In genomic region chr8:122338852-122339251, GRCm38 (mm10) we compare ENCODE assay signal across 26 mouse cellular contexts. TPM values are rescaled to one million over a fixed set of nuclear protein-coding genes. Genes with fewer than 3 reads are reported as not detected.
A peak's percentile ranks its signal among the peaks of the same experiment; 100 is the strongest.
DNase-seq lines count a peak whose midpoint lies in the region; ATAC-seq and TF ChIP-seq lines count a peak whose summit lies in the region.
"Had no signal": no experiment of that assay in that cellular context is flagged by ENCODE, and none has a peak within 500 bp of the region (broad histone marks: within the 10 kb centered on the region; RNA-seq: fewer than 3 reads in every experiment).

No protein-coding gene starts in this region.

- no peak for ATAC-seq in cerebellum, adult (ENCODE audit: insufficient number of reproducible peaks, low FRiP score, low TSS enrichment)
- no peak for ATAC-seq in intestine, postnatal 0 days
- ATAC-seq in intestine, embryonic 15.5 days: no peak
- ATAC-seq in liver, embryonic 11.5 days (replicated peaks; ENCODE audit: low FRiP score): no peak
- ATAC-seq: CD4-positive, CD25-positive, alpha-beta regulatory T cell, adult 4 months; forebrain, embryonic 14.5 days; intestine, embryonic 16.5 days; midbrain, embryonic 13.5 days had no signal

- H3K4me2 ChIP-seq in intestine, postnatal 0 days (replicated peaks; ENCODE audit: low read depth): no peak overlapping the region
- H3K4me2 ChIP-seq in intestine, embryonic 15.5 days (replicated peaks): no peak overlapping the region
- H3K4me2 ChIP-seq in CH12.LX (ENCODE audit: insufficient read depth, low read depth, poor library complexity, severe bottlenecking): no peak overlapping the region
- no peak overlapping the region for H3K4me2 ChIP-seq in liver, embryonic 11.5 days
- H3K4me2 ChIP-seq: hindbrain, embryonic 12.5 days; limb, embryonic 15.5 days; lung, embryonic 15.5 days; midbrain, embryonic 13.5 days had no signal

- no peaks in the 10 kb centered on the region for H3K9me3 ChIP-seq in intestine, postnatal 0 days (ENCODE audit: control insufficient read depth)
- no peaks in the 10 kb centered on the region for H3K9me3 ChIP-seq in intestine, embryonic 15.5 days
- H3K9me3 ChIP-seq in CH12.LX (replicated peaks; ENCODE audit: low read length): peaks cover 27% of the 10 kb centered on the region
- peaks cover 8% of the 10 kb centered on the region; the same call in 1 of the 2 replicates for H3K9me3 ChIP-seq in liver, embryonic 11.5 days (ENCODE audit: control insufficient read depth, low read length)
- H3K9me3 ChIP-seq: embryonic facial prominence, embryonic 10.5 days; hindbrain, embryonic 12.5 days; limb, embryonic 15.5 days; lung, embryonic 15.5 days; midbrain, embryonic 13.5 days had no signal

- WGBS in cerebellum, adult 2 months: 68% methylated on average over 6 of the region's 6 CpGs
- WGBS in intestine, postnatal 0 days: 77% methylated on average over 6 of the region's 6 CpGs
- WGBS in intestine, embryonic 15.5 days: 52% methylated on average over 6 of the region's 6 CpGs
- 71% methylated on average over 6 of the region's 6 CpGs for WGBS in liver, embryonic 11.5 days

- no peak overlapping the region for H3K9ac ChIP-seq in intestine, postnatal 0 days (ENCODE audit: low read depth, low read length)
- no peak overlapping the region for H3K9ac ChIP-seq in intestine, embryonic 15.5 days
- no peak overlapping the region for H3K9ac ChIP-seq in CH12.LX (ENCODE audit: insufficient read depth, low read depth)
- H3K9ac ChIP-seq in liver, embryonic 11.5 days (ENCODE audit: low read depth, low read length): no peak overlapping the region
- H3K9ac ChIP-seq: hindbrain, embryonic 12.5 days; limb, embryonic 15.5 days; lung, embryonic 15.5 days; midbrain, embryonic 13.5 days had no signal

- peaks cover 51% of the 10 kb centered on the region for H3K36me3 ChIP-seq in intestine, postnatal 0 days (ENCODE audit: control insufficient read depth, insufficient read depth)
- peaks cover 36% of the 10 kb centered on the region for H3K36me3 ChIP-seq in intestine, embryonic 15.5 days
- peaks cover 46 to 58% of the 10 kb centered on the region in 2 experiments for H3K36me3 ChIP-seq in CH12.LX (replicated peaks in 1 of 2; ENCODE audit: control insufficient read depth in 1 of 2, insufficient read depth in 1 of 2, low read length in 1 of 2)
- H3K36me3 ChIP-seq in liver, embryonic 11.5 days (ENCODE audit: control insufficient read depth, insufficient read depth, low read length): peaks cover 52% of the 10 kb centered on the region
- H3K36me3 ChIP-seq: hindbrain, embryonic 12.5 days; midbrain, embryonic 13.5 days had no signal

- H3K4me3 ChIP-seq in cerebellum, adult 2 months (replicated peaks; ENCODE audit: insufficient read depth, low read depth, low read length): no peak overlapping the region
- no peak overlapping the region for H3K4me3 ChIP-seq in intestine, postnatal 0 days (ENCODE audit: low read depth, low read length)
- no peak overlapping the region for H3K4me3 ChIP-seq in intestine, embryonic 15.5 days (replicated peaks)
- H3K4me3 ChIP-seq in CH12.LX (replicated peaks in 1 of 3; ENCODE audit: low read depth in 2 of 3, low read length in 2 of 3, poor library complexity in 1 of 3): no peak overlapping the region
- no peak overlapping the region for H3K4me3 ChIP-seq in liver, embryonic 11.5 days (ENCODE audit: low read depth, low read length)
- H3K4me3 ChIP-seq: embryonic facial prominence, embryonic 10.5 days; erythroblast, embryonic 14.5 days; hindbrain, embryonic 12.5 days; limb, embryonic 15.5 days; lung, embryonic 15.5 days; midbrain, embryonic 13.5 days had no signal

- no peaks in the 10 kb centered on the region; the same call in 1 of the 2 replicates for H3K27me3 ChIP-seq in cerebellum, adult 2 months (ENCODE audit: control insufficient read depth, insufficient read depth, low read length)
- no peaks in the 10 kb centered on the region for H3K27me3 ChIP-seq in intestine, postnatal 0 days (replicated peaks; ENCODE audit: control insufficient read depth, insufficient read depth, low read length)
- H3K27me3 ChIP-seq in intestine, embryonic 15.5 days (replicated peaks): peaks cover 29% of the 10 kb centered on the region
- peaks cover 2% of the 10 kb centered on the region for H3K27me3 ChIP-seq in CH12.LX (replicated peaks)
- H3K27me3 ChIP-seq in liver, embryonic 11.5 days (replicated peaks; ENCODE audit: control insufficient read depth, insufficient read depth, low read length): peaks cover 14% of the 10 kb centered on the region

- in situ Hi-C loops in CH12.LX (cut with MboI; ENCODE audit: low pct_ligation_motif_present, low pct_unique_long_range_greater_than_20kb, low sequenced_read_pairs): no loop called here

- no peaks in the 10 kb centered on the region for H3K79me2 ChIP-seq in CH12.LX (replicated peaks; ENCODE audit: control insufficient read depth, extremely low read depth, insufficient read depth, poor library complexity, severe bottlenecking)

- TF ChIP-seq CTCF in cerebellum, adult 2 months (IDR thresholded peaks at IDR 0.05; ENCODE audit: borderline replicate concordance, insufficient read depth, low read depth, low read length): peak; percentile 9; the same call in 1 of the 2 replicates
- TF ChIP-seq CTCF in intestine, postnatal 0 days (IDR thresholded peaks at IDR 0.05; ENCODE audit: low read depth): peak; percentile 38; the same call in 1 of the 2 replicates
- TF ChIP-seq CTCF in CH12.LX (conservative IDR thresholded peaks at IDR 0.05 in 1 of 2, IDR thresholded peaks at IDR 0.05 in 1 of 2; ENCODE audit: low read depth in 2 of 2, low read length in 2 of 2): peak in 1 of 2 experiments; percentile 46; a peak in 2 of 4 replicates

- DNase-seq in cerebellum, adult 2 months: no peak
- DNase-seq in CH12.LX (ENCODE audit: extremely low read depth): no peak
- DNase-seq in liver, embryonic 11.5 days (ENCODE audit: low spot score): peak; percentile 42
- DNase-seq in right cerebral cortex, postnatal 14 days: no peak
- DNase-seq in thymus, postnatal 25 days: no peak
- DNase-seq: adrenal gland, postnatal 14 days; cerebellum, adult 9-11 months; heart, adult 11 months; heart, postnatal 10 days; kidney, postnatal 14 days; retina, postnatal 1 day had no signal

- dilution Hi-C loops in CH12.LX (cut with MboI; ENCODE audit: extremely low pct_ligation_motif_present, extremely low pct_unique_long_range_greater_than_20kb, low sequenced_read_pairs): no loop called here

- H3K27ac ChIP-seq in cerebellum, adult 2 months (ENCODE audit: insufficient read depth, low read length): no peak overlapping the region
- H3K27ac ChIP-seq in intestine, postnatal 0 days (ENCODE audit: low read depth, low read length): no peak overlapping the region
- H3K27ac ChIP-seq in intestine, embryonic 15.5 days: no peak overlapping the region
- H3K27ac ChIP-seq in CH12.LX (ENCODE audit: insufficient read depth, low read depth): no peak overlapping the region
- no peak overlapping the region; the same call in 1 of the 2 replicates for H3K27ac ChIP-seq in liver, embryonic 11.5 days (ENCODE audit: low read depth, low read length)
- H3K27ac ChIP-seq: embryonic facial prominence, embryonic 10.5 days; hindbrain, embryonic 12.5 days; limb, embryonic 15.5 days; lung, embryonic 15.5 days; midbrain, embryonic 13.5 days had no signal

- TF ChIP-seq EP300 in CH12.LX (IDR thresholded peaks at IDR 0.05; ENCODE audit: low read length): no peak

- TF ChIP-seq POLR2A in cerebellum, adult 2 months (IDR thresholded peaks at IDR 0.05; ENCODE audit: borderline replicate concordance, insufficient read depth, low read length): no peak
- TF ChIP-seq POLR2A in CH12.LX (IDR thresholded peaks at IDR 0.05; ENCODE audit: low read depth, low read length): no peak

- no peaks in the 10 kb centered on the region for H3K4me1 ChIP-seq in cerebellum, adult 2 months (ENCODE audit: control insufficient read depth, insufficient read depth, low read length)
- H3K4me1 ChIP-seq in intestine, postnatal 0 days (replicated peaks; ENCODE audit: control insufficient read depth, insufficient read depth, low read length): no peaks in the 10 kb centered on the region
- peaks cover 21% of the 10 kb centered on the region for H3K4me1 ChIP-seq in intestine, embryonic 15.5 days (replicated peaks)
- peaks cover 0 to 10% of the 10 kb centered on the region in 2 experiments; a peak in 2 of 4 replicates for H3K4me1 ChIP-seq in CH12.LX (ENCODE audit: control insufficient read depth in 1 of 2, insufficient read depth in 2 of 2)
- peaks cover 39% of the 10 kb centered on the region for H3K4me1 ChIP-seq in liver, embryonic 11.5 days (replicated peaks; ENCODE audit: control insufficient read depth, insufficient read depth, low read length)

- peak; percentile 22 for TF ChIP-seq RAD21 in CH12.LX (IDR thresholded peaks at IDR 0.05; ENCODE audit: low read depth, low read length)

TF ChIP-seq in CH12.LX, 34 proteins besides CTCF, POLR2A, EP300 and RAD21:
- TF ChIP-seq SMC3 (IDR thresholded peaks at IDR 0.05; ENCODE audit: low read depth, low read length) (peak; percentile 17; the same call in 1 of the 2 replicates), PAX5 (IDR thresholded peaks at IDR 0.05; ENCODE audit: low read length) (no peak)
TF ChIP-seq in CH12.LX: peak in this region for 1.

RNA-seq across cellular contexts. Expression of gene Trhr2, which starts 21.7 kb away (rescaled TPM):
- 0.63 and 1.8 TPM in 2 replicates for polyA plus RNA-seq in cerebellum, adult 2 months (2012; rRNA removed)
- polyA plus RNA-seq in intestine, postnatal 0 days (2015; fragmentation: Nextera tagmentation; extraction: Ambion mirVana): not detected in 2 replicates
- not detected in 2 replicates for polyA plus RNA-seq in intestine, embryonic 15.5 days (2015; fragmentation: Nextera tagmentation; extraction: Ambion mirVana)
- total RNA-seq in CH12.LX (2012; rRNA removed) (0.25 and 0.46 TPM in 2 replicates), CH12.LX (2014; rRNA removed) (not detected in 2 replicates)
- 0.42 and 0.51 TPM in 2 replicates for polyA plus RNA-seq in CH12.LX (2012; ENCODE audit: insufficient read length, low read depth)
- polyA plus RNA-seq in liver, embryonic 11.5 days (2014; fragmentation: Nextera tagmentation; extraction: Ambion mirVana): not detected in 2 replicates
- total RNA-seq: adrenal gland, postnatal 14 days; gastrocnemius, adult 18-20 months; heart, postnatal 10 days; megakaryocyte progenitor cell, adult 5-6 weeks; neutrophil, adult 5-6 weeks had no signal
- polyA plus RNA-seq: CD4-positive, CD25-positive, alpha-beta regulatory T cell, adult 4 months; embryonic facial prominence, embryonic 10.5 days; erythroblast, embryonic 14.5 days; forebrain, embryonic 14.5 days; hindbrain, embryonic 12.5 days; intestine, embryonic 16.5 days; lung, embryonic 15.5 days; midbrain, embryonic 13.5 days had no signal

RNA-seq across cellular contexts. Expression of gene Zc3h18, which starts 37.6 kb away (rescaled TPM):
- polyA plus RNA-seq in cerebellum, adult 2 months (2012; rRNA removed): 39.2 and 40.1 TPM in 2 replicates
- 24.0 and 26.1 TPM in 2 replicates for polyA plus RNA-seq in intestine, postnatal 0 days (2015; fragmentation: Nextera tagmentation; extraction: Ambion mirVana)
- 53.9 and 54.0 TPM in 2 replicates for polyA plus RNA-seq in intestine, embryonic 15.5 days (2015; fragmentation: Nextera tagmentation; extraction: Ambion mirVana)
- total RNA-seq in CH12.LX (2012; rRNA removed): 58.5 and 66.0 TPM in 2 replicates
- 34.6 and 36.3 TPM in 2 replicates for total RNA-seq in CH12.LX (2014; rRNA removed)
- 81.6 and 83.0 TPM in 2 replicates for polyA plus RNA-seq in CH12.LX (2012; ENCODE audit: insufficient read length, low read depth)
- 41.3 and 44.2 TPM in 2 replicates for polyA plus RNA-seq in liver, embryonic 11.5 days (2014; fragmentation: Nextera tagmentation; extraction: Ambion mirVana)

RNA-seq across cellular contexts. Expression of gene Zfpm1, which starts 56.9 kb away (rescaled TPM):
- 19.6 and 20.1 TPM in 2 replicates for polyA plus RNA-seq in cerebellum, adult 2 months (2012; rRNA removed)
- 7.7 and 9.8 TPM in 2 replicates for polyA plus RNA-seq in intestine, postnatal 0 days (2015; fragmentation: Nextera tagmentation; extraction: Ambion mirVana)
- 4.9 and 5.2 TPM in 2 replicates for polyA plus RNA-seq in intestine, embryonic 15.5 days (2015; fragmentation: Nextera tagmentation; extraction: Ambion mirVana)
- total RNA-seq in CH12.LX (2012; rRNA removed): 30.1 and 31.0 TPM in 2 replicates
- total RNA-seq in CH12.LX (2014; rRNA removed): 11.0 and 11.3 TPM in 2 replicates
- polyA plus RNA-seq in CH12.LX (2012; ENCODE audit: insufficient read length, low read depth): 63.5 and 68.4 TPM in 2 replicates
- polyA plus RNA-seq in liver, embryonic 11.5 days (2014; fragmentation: Nextera tagmentation; extraction: Ambion mirVana): 22.7 and 26.5 TPM in 2 replicates
